Mouse (Mus musculus) ovary, adult 18-20 months (tissue): ENCODE data around the gene Dcpp3.
A peak's percentile ranks its signal among the peaks of the same experiment; 100 is the strongest.
"Not testable (repeated sequence)": the region's sequence is repeated elsewhere in the genome, so short reads cannot be mapped to it uniquely, and the experiment has no call there.

Experiments used
- DNase-seq: peaks from one replicate; pipeline ENCODE4 v3.0.0; 2022; ENCODE audit warnings: low spot score, mixed read lengths

The Dcpp3 gene

DNA sequence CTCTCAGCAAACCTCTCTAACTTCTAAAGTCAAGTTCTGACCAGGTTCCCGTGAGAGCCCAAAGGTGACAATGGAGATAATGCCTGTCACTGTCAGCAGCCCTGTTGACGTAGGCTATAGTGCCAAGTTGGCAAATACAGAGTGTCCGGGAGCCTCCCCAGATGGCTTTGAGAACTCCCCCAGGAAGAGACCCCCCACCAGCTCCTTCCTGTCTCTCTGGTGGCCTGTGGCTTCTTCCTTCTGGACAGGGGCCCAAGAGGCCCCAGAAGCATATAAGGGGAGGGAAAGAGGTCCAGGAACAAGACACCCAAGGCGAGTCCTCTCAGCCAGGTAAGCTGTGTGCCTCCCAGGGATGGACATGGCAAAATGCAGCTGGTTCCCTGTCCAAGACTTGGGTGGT lies at the start of gene Dcpp3:
Dcpp3 (plus strand) TSS at position 301 of the 400 bp plus-strand sequence.
- not testable (repeated sequence) for DNase-seq

DNA sequence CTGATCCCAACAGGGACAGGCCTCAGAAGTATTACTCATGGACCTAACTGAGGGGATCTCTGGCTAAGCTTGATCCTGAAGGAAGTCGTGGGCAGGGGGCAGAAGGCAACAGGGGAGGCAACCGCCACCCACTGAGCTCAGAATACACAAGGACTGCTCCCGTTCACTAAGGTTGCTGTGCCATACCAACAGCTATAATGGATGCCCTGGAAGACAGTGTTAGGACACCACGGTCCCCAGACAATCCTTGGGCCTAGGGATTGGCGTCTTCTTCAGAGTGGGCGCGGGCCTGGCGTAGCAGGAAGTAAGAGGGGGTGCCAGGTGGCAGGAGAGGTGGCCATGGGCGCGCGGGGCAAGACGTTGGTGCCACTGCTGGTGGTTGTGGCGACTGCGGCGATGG lies 49.5 kb upstream of the Dcpp3 start, which contains the start of gene Prss21:
Prss21 (plus strand) TSS at position 301 of the 400 bp plus-strand sequence.
- no peak for DNase-seq

DNA sequence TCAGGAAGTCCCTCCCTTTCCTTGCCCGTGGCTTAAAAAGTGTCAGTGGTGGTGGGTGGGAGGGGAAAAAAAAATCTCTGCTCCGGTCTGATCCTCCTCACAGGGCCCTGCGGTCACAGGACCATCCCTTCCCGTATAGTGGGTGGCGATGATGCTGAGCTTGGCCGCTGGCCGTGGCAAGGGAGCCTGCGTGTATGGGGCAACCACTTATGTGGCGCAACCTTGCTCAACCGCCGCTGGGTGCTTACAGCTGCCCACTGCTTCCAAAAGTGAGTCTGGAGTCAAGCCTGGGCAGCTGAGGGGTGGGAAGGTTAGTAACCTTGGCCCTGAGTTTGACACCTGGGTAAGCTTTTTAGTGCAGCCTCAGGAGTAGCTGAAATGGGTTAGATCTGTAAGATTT lies 48.7 kb upstream of the Dcpp3 start:
- no peak for DNase-seq

DNA sequence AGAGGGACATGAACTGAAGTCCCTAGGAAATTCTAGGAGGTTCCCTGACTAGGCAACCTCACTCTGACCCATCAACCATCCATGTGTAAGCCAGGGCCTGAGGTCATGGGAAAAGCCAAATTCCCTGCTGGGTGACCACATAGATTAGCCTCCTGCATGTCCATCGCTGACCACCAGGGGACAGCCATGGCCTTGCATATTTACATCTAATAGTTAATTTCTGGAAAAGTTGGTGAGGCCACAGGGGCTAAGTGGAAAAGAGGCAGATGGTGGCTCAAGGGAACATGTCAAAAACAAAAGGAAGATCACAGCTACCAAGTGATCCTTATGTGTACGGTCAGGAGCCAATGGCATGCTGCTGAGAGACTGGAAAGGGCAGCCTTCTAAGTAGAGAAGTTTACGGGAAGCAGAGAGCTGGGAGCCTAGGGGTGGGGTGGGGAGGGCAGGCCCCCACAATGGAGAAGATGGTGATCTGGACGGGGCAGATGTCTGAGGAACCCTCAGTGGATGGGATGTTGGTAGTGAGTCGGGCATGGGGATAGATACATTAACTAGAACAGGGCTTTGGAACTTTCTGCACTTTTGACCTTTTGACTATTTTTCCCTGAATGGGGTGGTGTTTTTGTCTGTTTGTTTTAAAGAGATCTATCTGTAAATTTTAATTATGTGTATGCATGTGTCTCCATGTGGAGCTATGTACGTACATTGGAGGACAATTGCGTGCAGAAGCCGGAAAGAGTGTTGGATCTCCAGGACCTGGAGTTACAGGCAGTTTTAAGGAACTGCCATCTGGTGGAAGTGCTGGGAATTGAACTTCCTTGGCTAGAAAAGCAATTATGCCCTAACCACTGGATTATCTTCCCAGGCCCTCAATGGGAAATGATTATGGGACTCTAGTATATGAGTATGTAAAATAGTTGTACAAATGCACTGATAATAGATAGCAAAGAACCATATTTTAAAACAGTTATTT lies 43.1 kb upstream of the Dcpp3 start:
- DNase-seq: no peak

DNA sequence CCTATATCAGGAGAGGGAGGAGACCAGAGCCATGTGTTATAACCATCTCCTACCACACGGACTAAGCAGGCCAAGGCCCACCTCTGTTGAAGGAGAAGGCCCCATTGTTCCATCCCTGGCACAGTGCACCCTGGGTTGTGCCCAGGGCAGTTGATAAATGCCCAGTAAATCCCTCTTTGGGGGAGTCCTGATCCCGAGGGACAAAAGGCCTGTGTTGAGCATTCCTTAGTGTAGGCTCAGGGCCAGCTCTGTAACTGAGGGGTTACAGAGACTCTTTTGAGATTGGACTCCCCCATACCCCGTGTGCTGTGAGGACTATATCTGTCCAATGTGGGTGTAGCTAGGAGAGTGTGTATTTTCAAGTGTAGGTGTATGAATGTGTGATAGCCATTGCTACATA lies 40.5 kb upstream of the Dcpp3 start:
- DNase-seq: no peak

DNA sequence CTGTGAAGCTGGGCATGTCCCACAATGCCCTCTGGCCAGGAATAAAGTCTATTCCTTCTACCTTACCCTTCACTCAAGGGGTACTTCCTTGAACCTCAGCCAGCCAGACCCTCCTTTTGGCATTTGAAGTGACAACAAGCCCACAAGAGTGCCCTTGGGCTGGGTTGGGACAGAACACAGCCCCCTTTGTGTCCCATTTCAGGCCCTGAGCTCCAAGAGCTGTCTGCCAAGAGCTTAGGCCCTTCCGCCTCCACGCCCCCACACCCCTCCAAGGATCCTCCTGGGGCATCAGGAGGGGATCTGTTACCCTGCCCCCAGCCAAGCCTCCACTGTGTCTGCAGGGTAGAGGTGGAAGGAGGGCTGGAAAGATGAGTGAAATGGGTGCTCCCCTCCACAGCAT lies 40.1 kb upstream of the Dcpp3 start:
- no peak for DNase-seq

DNA sequence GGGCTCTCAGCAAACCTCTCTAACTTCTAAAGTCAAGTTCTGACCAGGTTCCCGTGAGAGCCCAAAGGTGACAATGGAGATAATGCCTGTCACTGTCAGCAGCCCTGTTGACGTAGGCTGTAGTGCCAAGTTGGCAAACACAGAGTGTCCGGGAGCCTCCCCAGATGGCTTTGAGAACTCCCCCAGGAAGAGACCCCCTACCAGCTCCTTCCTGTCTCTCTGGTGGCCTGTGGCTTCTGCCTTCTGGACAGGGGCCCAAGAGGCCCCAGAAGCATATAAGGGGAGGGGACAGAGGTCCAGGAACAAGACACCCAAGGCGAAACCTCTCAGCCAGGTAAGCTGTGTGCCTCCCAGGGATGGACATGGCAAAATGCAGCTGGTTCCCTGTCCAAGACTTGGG lies 36.7 kb upstream of the Dcpp3 start, which contains the start of the genes Dcpp1 and Dcpp2:
Dcpp1 (plus strand) TSS at position 301 of the 400 bp plus-strand sequence.
Dcpp2 (plus strand) TSS at position 305 of the 400 bp plus-strand sequence.
- not testable (repeated sequence) for DNase-seq

DNA sequence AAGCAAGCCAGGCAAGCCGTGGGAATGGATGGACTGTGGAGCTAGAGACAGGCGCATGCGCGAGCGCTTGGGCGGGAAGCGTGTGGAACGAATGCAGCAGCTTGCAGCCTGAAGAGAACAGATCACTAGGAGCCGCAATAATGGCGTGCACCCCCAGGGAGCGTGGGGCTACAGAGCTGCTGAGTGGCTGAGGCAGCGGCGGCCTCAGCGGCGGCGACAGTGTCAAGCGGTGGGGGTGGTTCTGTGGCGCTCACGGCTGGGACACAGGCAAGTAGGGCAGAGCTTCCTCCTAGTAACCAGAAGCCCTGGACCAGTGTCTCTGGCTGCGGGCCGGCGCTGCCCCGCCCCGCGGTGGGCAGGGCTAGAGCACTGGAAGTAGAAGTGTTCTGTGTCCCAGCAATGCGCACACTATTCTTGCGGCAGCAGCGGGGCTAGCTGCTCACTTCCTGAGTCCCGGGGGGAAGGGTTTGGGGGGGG lies 7.3 kb downstream of the Dcpp3 start:
- DNase-seq: peak; percentile 87

DNA sequence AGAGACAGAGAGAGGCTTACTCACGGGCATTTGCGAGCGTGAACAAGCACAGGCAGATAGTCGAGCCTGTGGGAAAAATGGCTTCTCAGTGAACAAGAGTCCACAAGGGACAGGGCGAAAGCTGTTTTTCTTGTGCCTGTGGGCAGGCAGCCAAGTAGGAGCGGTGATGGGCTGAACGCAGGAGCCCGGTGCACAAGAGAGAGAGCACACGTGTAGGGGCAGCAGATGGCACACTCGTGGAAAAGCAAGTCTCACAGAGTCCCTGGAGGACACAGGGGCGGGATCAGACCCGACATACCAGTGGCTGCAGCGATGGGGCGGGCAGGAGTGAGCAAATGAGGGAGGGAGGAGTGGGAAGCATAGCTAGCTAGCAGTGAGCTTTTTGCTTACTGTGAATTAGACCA lies 7.8 kb downstream of the Dcpp3 start:
- DNase-seq: peak; percentile 53

DNA sequence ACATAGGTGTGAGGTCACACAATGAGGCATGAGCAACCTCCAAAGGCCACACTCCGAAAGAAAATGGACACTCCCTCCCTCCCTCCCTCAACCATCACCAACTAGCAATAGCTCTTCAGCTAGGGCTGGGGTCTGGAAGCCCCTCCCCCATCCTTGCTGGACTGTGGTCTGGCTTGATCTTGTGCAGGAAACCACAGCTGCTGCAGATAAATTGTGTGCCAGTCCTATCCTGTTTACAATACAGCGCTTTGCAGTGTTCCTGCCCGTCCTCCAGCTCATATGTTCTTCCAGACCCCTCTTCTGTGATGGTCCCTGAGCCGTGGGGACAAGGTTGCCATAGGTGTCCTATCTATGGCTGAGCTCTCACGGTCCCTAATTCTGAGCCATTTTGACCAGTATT lies 13.9 kb downstream of the Dcpp3 start:
- DNase-seq: no peak

GRCm38 (mm10) chr17:23941372-23941771 lies 24.1 kb downstream of the Dcpp3 start, which contains the start of gene Sbp:
Gene Sbp, plus strand, starts transcription at chr17:23941672.
- no peak for DNase-seq

GRCm38 (mm10) chr17:23947486-23947885 lies 30.2 kb downstream of the Dcpp3 start:
- not testable (repeated sequence) for DNase-seq

- DNase-seq: no peak
Observed at GRCm38 (mm10) chr17:23949068-23949467, 31.8 kb downstream of the Dcpp3 start.

DNA sequence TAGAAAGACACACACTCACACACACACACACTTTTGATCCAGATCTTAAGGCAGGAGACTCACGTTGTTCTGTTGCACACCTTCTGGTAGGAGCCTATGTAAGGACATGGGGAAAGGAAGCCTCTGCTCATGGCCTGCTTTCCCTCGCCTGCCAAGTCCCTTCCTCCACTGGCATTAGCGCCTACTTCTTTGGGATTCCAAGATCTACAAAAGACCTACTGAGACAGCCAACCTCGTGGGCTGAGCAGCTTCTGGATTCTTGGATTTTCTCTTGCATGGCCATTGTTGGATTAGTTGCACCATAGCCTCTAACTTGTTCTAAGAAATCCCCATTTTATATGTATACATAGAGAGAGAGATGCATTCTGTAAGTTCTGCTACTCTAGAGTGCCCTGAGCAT lies 33.6 kb downstream of the Dcpp3 start:
- not testable (repeated sequence) for DNase-seq

DNA sequence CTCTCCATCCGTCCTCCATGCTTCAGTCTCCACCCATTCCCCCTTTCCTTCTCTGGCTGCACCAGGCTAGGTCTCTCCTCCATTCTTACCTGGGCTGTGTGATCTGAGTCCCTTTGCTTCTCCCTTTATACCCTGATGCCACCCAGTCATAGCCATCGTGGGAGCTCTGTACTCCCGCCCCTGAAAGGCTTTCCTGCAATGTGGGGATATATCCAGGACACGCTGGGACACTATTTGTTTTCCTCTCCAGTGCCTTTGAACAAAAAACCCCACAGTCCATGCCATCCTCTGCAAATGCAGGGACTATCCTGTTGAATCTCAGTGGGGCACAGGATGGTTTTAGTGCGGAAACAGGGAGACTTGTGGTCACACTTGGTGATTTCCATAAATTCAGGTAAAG lies 37.9 kb downstream of the Dcpp3 start, which contains the start of gene Sbpl:
Sbpl (minus strand) TSS at position 101 of the 400 bp plus-strand sequence.
- DNase-seq: no peak

DNA sequence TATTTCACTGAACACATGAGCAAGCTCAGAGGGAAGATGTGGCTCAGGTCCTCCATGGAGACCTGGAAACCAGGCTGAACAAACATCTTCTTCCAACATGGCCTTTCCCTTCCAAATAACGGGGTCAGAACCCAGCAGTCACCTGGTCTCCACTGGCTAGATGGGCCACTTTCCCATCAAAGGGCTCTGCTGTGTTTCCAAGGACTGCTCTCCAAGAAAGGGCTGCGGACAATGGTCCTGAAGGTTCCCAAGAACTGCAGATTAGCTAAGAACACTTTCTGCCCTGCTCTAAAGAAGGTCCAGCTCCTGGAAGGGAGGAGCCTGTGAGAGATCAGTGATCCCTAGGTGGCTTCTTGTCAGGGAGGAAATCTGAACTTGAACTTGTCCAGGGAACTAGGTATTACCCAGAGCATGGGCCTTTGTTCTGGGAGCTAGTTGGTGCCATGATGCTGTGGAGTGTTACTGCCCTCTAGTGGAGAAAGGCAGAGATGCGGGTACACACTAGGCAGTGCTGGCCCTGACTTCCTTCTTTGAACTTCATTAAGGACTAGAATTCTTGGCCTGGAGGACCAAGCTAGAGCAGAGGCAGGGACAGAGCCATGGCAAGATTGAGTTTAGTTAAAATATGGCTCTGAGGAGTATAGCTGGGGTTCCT lies 43.0 kb downstream of the Dcpp3 start:
- peak; percentile 39 for DNase-seq

- no peak for DNase-seq
Observed at GRCm38 (mm10) chr17:23961573-23962122, 44.4 kb downstream of the Dcpp3 start.

DNA sequence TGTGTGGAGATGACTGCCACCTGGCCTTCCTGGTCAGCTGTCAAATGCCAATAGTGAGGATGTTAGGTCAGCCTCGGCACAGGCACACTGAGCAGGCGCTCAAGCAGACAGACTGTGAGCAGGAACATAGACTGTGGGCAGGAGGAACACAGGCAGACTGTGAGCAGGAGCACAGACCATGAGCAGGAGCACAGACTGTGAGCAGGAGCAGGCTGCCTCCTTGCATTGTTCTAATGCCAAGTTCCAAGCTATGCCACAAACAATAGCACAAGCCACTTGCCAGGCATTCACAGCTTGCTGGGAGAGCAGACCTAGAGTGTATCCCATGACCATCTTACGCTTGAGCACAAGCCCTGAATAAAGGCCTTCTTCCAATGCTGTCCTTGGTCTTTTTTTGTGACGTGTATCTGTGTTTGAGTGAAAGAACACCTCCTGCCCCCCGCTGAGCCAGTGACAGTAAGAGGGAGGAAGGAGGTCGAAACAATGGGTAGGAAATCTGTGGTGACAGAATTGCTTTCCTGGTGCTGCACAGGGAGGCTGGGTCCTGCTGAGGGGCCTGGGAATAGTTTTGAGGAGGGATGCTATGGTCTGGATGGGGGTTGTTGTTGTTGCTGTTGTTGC lies 48.7 kb downstream of the Dcpp3 start:
- no peak for DNase-seq

- no peak for DNase-seq
Observed at GRCm38 (mm10) chr17:23966658-23967401, 49.6 kb downstream of the Dcpp3 start.

DNA sequence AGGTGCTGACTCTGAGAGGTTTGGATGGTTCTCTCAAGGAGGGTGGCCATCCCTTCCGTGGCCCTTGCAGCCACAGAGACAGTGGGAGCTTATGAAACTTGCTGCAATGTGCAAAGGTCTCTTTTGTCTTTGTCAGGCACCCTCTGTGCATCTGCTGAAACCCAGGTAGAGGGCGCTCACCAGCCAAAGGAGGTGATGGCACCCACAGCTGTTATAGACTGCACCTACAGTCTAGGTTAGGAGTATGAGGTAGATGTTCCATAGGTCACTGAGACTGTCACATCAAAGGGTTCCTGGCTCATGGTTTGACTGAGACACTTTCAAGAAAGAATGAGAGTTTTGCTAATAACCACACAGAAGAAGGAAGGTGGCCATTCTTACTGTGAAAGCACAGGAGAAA lies 51.5 kb downstream of the Dcpp3 start:
- no peak for DNase-seq
